Mouse (Mus musculus): ENCODE measurements at regions not wholly inside any gene's neighbourhood (a gene's known extent, or its start where the extent isn't known, plus 50 kb on each side); places are given as distances from the start of the nearest gene placed in this dataset.

DNA sequence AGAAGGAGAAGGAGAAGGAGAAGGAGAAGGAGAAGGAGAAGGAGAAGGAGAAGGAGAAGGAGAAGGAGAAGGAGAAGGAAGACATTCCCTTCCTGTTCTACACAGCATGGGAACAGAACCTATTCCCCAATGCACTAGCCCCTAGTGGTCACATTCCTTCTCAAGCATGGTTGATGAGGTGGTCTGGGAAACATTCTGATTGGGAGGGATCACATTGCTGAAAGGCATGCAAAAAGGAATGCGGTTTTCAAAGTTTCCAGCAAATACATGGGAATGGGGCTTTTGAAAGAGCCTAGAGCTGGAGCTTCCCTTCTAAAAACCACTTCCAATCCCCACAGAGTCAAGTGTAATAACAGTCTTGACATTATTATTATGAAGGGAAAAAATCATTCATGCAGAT, 197.5 kb downstream of the Efcab1 start:
- no peaks in the 10 kb centered on the region for H3K36me3 ChIP-seq (ENCODE audit: insufficient read depth, low read length)
- H3K4me2 ChIP-seq (ENCODE audit: low read depth, low read length, poor library complexity, severe bottlenecking): no peak overlapping the region
- no peaks in the 10 kb centered on the region for H3K9me3 ChIP-seq (ENCODE audit: low read length)
- no peak for DNase-seq (ENCODE audit: low spot score)
- H3K4me1 ChIP-seq (ENCODE audit: insufficient read depth, low read length): no peaks in the 10 kb centered on the region
- no peak for ATAC-seq (ENCODE audit: low FRiP score)
- no peak overlapping the region for H3K9ac ChIP-seq (replicated peaks; ENCODE audit: low read length, poor library complexity, severe bottlenecking)
- WGBS: 33% methylated on average over 1 of the region's 1 CpGs
- TF ChIP-seq CTCF (IDR thresholded peaks at IDR 0.05): no peak
- no peak overlapping the region for H3K27ac ChIP-seq (ENCODE audit: low read depth, low read length)
- no peak overlapping the region for H3K4me3 ChIP-seq (ENCODE audit: low read depth, low read length)
- H3K27me3 ChIP-seq (ENCODE audit: insufficient read depth, low read length): no peaks in the 10 kb centered on the region

DNA sequence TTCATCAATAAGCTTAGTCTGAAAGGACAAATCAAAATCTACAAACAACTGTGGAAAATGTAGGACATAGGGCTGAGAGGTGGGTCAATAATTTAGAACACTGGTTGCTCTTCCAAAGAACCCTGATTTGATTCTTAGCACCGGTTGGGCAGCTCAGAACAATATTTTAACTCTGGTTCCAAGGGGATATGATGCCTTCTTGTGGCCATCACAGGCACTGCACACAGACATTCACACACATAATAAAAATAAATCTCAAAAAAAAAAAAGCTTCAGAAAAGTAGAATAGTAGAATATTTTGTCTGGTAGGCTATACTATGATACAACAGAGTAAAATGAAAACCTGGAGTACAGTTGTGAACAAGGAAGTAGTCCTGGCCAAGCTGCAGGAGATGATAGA, 200.8 kb downstream of the Efcab1 start:
- no peak for DNase-seq (ENCODE audit: low spot score)
- WGBS: 89% methylated on average over 1 of the region's 1 CpGs
- no peak for TF ChIP-seq CTCF (IDR thresholded peaks at IDR 0.05)
- no peak for ATAC-seq (ENCODE audit: low FRiP score)
- Histone ChIP-seq H3K36me3 (ENCODE audit: insufficient read depth, low read length) (no peaks in the 10 kb centered on the region), H3K4me3 (ENCODE audit: low read depth, low read length) (no peak overlapping the region), H3K9ac (replicated peaks; ENCODE audit: low read length, poor library complexity, severe bottlenecking) (no peak overlapping the region), H3K27ac (ENCODE audit: low read depth, low read length) (no peak overlapping the region), H3K4me2 (ENCODE audit: low read depth, low read length, poor library complexity, severe bottlenecking) (no peak overlapping the region), H3K4me1 (ENCODE audit: insufficient read depth, low read length) (no peaks in the 10 kb centered on the region), H3K27me3 (ENCODE audit: insufficient read depth, low read length) (no peaks in the 10 kb centered on the region), H3K9me3 (ENCODE audit: low read length) (no peaks in the 10 kb centered on the region)

DNA sequence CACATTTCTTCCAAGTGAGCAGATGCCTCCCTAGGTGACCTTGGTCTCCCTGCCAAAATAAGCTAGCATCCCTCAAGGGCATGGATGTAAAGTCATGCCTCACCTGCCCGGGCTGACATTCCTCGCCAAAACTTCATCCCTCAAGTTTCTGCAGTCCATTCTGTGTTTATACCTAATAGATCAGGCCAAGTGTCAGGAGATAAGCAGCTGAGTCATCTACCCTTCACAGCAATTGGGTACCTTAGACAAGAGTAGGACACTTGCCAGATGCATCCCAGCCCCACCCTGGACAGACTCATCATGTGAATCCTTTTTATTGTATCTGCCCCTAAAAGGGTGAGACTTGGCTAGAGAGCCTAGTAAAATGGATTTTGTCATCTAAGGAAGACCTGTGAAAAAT, 204.1 kb upstream of the Gm21897 start:
- 0 out of 2 replicates have a peak, but pooled peaks cover 3% of the 10 kb centered on the region for H3K4me1 ChIP-seq (ENCODE audit: insufficient read depth, low read length)
- H3K36me3 ChIP-seq (ENCODE audit: insufficient read depth, low read length): no peaks in the 10 kb centered on the region
- H3K9ac ChIP-seq (replicated peaks; ENCODE audit: low read length, poor library complexity, severe bottlenecking): no peak overlapping the region
- no peak overlapping the region for H3K4me2 ChIP-seq (ENCODE audit: low read depth, low read length, poor library complexity, severe bottlenecking)
- 88% methylated on average over 2 of the region's 2 CpGs for WGBS
- no peak for TF ChIP-seq CTCF (IDR thresholded peaks at IDR 0.05)
- DNase-seq (ENCODE audit: low spot score): no peak
- no peak overlapping the region for H3K4me3 ChIP-seq (ENCODE audit: low read depth, low read length)
- H3K9me3 ChIP-seq (ENCODE audit: low read length): no peaks in the 10 kb centered on the region
- no peaks in the 10 kb centered on the region for H3K27me3 ChIP-seq (ENCODE audit: insufficient read depth, low read length)
- no peak for ATAC-seq (ENCODE audit: low FRiP score)
- no peak overlapping the region for H3K27ac ChIP-seq (ENCODE audit: low read depth, low read length)

DNA sequence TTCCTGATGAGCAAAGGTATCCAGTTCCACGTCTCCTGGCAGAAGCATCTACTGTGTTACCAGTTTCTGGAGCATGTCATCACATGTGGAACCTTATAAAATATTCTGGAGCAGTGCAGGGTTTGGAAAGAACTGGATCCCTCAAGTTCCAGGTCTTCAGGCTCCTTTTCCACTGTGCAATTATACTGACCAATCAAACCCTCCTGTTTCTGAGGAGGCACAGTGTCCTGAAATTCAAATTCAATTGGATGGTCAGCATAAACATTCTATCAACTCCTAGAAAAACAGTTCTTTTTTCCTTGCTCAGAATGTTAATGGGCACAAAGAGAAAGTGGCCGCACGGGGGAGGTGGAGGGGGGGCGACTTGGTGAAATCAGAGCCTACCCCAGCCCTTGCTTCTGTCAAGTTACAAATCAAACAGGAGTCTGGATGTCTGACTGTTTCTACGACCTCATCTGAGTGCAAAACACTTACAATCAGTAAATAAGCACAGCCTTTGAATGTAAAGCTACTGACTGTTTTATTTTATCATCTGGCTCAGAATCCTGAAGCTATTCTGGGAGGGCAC, 203.2 kb upstream of the Gm21897 start:
- no peaks in the 10 kb centered on the region for H3K9me3 ChIP-seq (ENCODE audit: low read length)
- no peak overlapping the region for H3K9ac ChIP-seq (replicated peaks; ENCODE audit: low read length, poor library complexity, severe bottlenecking)
- no peak overlapping the region for H3K27ac ChIP-seq (ENCODE audit: low read depth, low read length)
- TF ChIP-seq CTCF (IDR thresholded peaks at IDR 0.05): no peak
- DNase-seq (ENCODE audit: low spot score) (no peak), ATAC-seq (ENCODE audit: low FRiP score) (no peak)
- no peaks in the 10 kb centered on the region for H3K27me3 ChIP-seq (ENCODE audit: insufficient read depth, low read length)
- 0 out of 2 replicates have a peak, but pooled peaks cover 3% of the 10 kb centered on the region for H3K4me1 ChIP-seq (ENCODE audit: insufficient read depth, low read length)
- H3K4me2 ChIP-seq (ENCODE audit: low read depth, low read length, poor library complexity, severe bottlenecking): no peak overlapping the region
- 63% methylated on average over 5 of the region's 5 CpGs for WGBS
- no peak overlapping the region for H3K4me3 ChIP-seq (ENCODE audit: low read depth, low read length)
- no peaks in the 10 kb centered on the region for H3K36me3 ChIP-seq (ENCODE audit: insufficient read depth, low read length)

DNA sequence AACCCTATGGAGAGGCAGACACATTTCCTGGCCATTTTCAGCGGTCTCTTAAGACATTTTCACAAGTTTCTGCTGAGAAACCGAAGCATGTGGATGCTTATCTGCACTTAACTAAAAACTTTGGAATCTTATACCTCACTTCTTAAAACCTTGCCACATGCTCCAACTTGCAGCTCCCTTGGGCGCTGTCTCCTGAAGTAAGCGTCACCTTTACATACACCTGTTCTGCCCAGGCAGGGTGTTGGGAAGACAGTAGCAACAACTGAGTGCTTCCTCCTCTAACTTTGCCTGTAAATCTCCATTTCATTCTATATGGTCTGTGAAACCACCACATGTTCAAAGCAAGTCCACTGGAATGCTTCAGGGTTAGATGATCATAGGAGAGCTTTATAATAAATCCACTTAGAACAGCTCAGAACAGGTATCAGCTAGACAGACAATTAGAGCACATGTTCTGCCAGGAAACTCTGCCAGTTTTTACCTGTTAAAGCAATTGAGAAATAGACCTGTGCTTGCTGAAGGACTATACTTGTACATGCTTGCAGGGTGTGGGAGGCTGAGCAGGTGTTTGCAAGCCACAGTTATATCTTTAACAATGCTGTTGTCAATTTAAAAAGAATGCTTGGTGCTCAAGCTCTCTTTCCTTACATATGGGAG, 202.6 kb upstream of the Gm21897 start:
- H3K27me3 ChIP-seq (ENCODE audit: insufficient read depth, low read length): no peaks in the 10 kb centered on the region
- no peaks in the 10 kb centered on the region for H3K36me3 ChIP-seq (ENCODE audit: insufficient read depth, low read length)
- 0 out of 2 replicates have a peak, but pooled peaks cover 3% of the 10 kb centered on the region for H3K4me1 ChIP-seq (ENCODE audit: insufficient read depth, low read length)
- ATAC-seq (ENCODE audit: low FRiP score): no peak
- H3K9me3 ChIP-seq (ENCODE audit: low read length): no peaks in the 10 kb centered on the region
- no peak overlapping the region for H3K27ac ChIP-seq (ENCODE audit: low read depth, low read length)
- DNase-seq (ENCODE audit: low spot score): no peak
- 88% methylated on average over 4 of the region's 4 CpGs for WGBS
- H3K9ac ChIP-seq (replicated peaks; ENCODE audit: low read length, poor library complexity, severe bottlenecking): no peak overlapping the region
- H3K4me2 ChIP-seq (ENCODE audit: low read depth, low read length, poor library complexity, severe bottlenecking): no peak overlapping the region
- TF ChIP-seq CTCF (IDR thresholded peaks at IDR 0.05): no peak
- H3K4me3 ChIP-seq (ENCODE audit: low read depth, low read length): no peak overlapping the region

DNA sequence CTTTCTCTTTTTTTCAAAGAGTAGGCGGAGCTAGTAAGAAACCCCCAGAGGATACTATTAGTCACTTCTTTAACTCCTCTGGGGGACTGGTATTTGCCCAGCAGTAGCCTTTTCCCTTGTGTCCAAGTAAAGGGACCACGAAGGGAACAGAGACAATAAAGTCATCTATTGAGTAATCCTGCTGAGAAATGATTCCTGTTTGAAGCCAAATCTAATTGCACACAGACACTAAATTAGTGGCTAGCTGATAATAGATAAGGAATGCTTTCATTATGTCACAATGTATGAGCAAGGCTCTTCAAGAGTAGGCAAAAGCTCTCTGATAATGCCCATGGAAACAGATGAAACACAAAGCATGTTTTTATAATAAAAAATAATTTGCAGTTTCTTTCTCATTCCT, 201.9 kb upstream of the Gm21897 start:
- Histone ChIP-seq H3K4me3 (ENCODE audit: low read depth, low read length) (no peak overlapping the region), H3K4me1 (ENCODE audit: insufficient read depth, low read length) (0 out of 2 replicates have a peak, but pooled peaks cover 3% of the 10 kb centered on the region), H3K9me3 (ENCODE audit: low read length) (no peaks in the 10 kb centered on the region), H3K36me3 (ENCODE audit: insufficient read depth, low read length) (no peaks in the 10 kb centered on the region), H3K27ac (ENCODE audit: low read depth, low read length) (no peak overlapping the region), H3K4me2 (ENCODE audit: low read depth, low read length, poor library complexity, severe bottlenecking) (no peak overlapping the region), H3K9ac (replicated peaks; ENCODE audit: low read length, poor library complexity, severe bottlenecking) (no peak overlapping the region), H3K27me3 (ENCODE audit: insufficient read depth, low read length) (no peaks in the 10 kb centered on the region)
- WGBS: 44% methylated on average over 2 of the region's 2 CpGs
- ATAC-seq (ENCODE audit: low FRiP score): no peak
- no peak for DNase-seq (ENCODE audit: low spot score)
- no peak for TF ChIP-seq CTCF (IDR thresholded peaks at IDR 0.05)
